Mouse (Mus musculus) spleen, postnatal 10 days (tissue): ENCODE data around the gene Bnip2.
"Not testable (repeated sequence)": the region's sequence is repeated elsewhere in the genome, so short reads cannot be mapped to it uniquely, and the experiment has no call there.

Experiments
- DNase-seq, 2 experiments: peaks; one replicate each; pipeline ENCODE4 v3.0.0; 2021 to 2022; ENCODE audit warnings: low spot score in 2 of 2

Bnip2 gene

GRCm38 (mm10) chr9:70010781-70011473 lies 21.7 kb downstream of the Bnip2 start:
- DNase-seq, result no peak

DNA sequence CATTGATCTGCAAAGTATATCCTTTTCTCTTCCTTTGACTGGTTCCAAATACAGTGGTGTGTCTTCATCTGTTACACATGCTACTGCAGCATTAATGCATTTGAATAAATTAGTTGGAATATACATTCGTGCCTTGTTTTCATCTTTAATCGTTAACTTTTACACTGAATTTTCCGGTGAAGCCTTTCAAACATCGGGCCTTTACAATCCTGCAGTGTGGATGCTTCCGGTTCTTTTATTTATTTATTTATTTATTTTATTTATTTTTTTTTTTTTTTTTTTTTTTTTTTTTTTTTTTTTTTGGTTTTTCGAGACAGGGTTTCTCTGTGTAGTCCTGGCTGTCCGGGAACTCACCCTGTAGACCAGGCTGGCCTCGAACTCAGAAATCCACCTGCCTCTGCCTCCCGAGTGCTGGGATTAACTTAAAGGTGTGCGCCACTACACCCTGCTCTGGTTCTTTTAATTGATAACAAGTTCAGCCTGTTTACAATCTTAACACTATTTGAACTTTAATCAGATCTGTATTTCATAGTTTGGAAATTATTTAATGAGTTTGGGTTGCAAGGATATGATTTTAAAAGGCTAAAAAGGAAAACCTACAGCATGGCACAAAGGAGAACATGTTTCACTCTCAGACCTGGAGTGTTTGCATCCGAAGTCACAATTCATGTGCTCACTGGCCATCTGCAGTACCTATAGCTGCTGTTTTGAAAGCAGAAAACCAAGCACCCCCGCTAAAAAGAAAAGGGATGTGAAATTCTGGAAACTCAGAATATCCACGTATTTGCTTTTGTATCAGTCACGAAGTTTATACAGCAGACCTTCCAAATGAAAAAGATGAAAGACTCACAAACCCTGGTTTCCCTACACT lies 22.5 kb downstream of the Bnip2 start:
- no peak for DNase-seq

GRCm38 (mm10) chr9:70012408-70012901 lies 23.2 kb downstream of the Bnip2 start, which contains the start of gene Gtf2a2:
Gtf2a2 (plus strand) TSS chr9:70012550.
- peak; percentile 93 to 96 for DNase-seq

DNA sequence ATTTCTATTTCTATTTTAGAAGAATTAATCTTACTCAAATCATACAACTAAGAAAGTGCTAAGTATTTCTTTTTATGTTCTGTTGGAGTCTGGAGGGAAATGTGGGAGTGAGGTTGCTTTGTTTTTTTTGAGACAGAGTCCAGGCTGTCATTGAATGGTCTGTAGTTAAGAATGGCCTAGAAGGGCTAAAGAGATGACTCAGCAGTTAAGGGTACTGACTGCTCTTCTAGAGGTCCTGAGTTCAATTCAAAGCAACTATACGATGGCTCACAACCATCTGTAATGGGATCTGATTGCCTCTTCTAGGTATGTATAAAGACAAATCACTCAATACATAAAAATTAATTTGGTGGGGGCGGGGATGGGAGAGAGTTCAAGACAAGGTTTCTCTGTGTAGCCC lies 26.4 kb downstream of the Bnip2 start:
- DNase-seq, result no peak

DNA sequence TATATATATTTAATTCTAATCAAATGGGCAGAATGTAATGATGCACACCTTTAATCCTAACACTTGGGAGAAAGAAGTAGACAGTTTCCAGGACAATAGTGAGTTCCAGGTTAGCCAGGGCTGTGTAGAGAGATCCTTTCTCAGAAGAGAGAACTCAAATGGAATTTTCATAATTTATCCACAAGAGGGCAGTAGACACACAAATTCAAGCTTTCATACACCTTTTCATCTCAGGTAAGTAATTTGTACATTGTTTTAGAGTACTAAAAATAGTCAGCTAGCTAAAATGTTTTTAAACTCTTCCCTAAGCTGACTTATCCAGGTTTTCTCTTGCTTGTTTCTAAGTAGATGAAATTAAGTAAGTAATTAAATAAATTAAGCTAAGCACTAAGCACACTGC lies 29.6 kb downstream of the Bnip2 start:
- DNase-seq, result no peak

DNA sequence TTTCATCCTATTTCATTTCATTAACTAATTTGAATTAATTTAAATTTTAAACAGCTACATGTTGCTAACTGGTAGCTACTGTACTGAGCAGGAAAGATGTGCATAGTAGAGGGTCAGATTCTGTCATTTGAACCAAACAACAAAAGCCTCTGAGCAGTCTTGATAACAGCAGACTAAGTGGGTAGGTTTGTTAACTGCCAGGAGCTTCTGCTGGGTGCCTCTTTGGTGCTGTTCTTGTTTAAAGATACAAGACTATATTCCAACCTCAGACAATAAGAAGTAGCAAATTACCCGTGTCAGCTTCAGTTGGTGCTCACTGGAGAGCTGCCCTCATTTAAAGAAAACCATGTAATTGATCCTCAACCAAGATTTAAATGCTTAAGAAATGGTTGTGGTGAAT lies 32.3 kb downstream of the Bnip2 start:
- DNase-seq, result no peak

DNA sequence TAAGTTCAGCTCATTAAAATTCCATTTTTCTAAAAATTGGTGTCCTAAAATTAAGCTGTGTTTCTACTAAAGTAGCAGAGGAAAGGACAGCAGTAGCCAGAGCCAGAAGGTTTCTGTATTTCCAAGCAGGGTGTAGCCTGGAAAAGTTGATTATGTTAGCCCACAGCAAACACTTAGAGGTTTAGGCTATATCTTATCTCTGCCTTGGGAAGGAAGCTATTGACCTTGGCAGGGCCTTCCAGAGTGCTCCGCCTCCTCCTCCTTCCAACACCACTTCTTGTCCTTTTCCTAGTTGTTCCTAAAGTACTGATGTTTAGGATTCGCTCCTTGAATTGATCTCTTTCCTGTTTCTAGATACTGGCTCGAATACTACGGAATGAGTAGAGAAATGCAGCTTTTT lies 32.8 kb downstream of the Bnip2 start:
- DNase-seq, result no peak

DNA sequence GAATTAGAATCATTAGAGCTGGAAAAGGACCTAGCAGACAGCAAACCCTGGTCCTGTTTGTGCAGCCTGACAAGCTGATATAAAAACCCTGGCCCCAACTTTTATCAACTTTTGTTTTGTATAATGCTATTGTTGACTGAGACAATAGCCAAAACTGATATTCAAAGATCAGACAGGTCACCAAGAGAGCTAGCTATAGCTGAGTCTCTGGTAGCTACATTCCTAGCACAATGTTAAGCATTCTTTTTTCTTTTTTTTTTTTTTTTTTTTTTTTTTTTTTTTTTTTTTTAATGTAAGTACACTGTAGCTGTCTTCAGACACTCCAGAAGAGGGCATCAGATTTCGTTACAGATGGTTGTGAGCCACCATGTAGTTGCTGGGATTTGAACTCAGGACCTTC lies 34.3 kb downstream of the Bnip2 start:
- DNase-seq, result not testable (repeated sequence)

DNA sequence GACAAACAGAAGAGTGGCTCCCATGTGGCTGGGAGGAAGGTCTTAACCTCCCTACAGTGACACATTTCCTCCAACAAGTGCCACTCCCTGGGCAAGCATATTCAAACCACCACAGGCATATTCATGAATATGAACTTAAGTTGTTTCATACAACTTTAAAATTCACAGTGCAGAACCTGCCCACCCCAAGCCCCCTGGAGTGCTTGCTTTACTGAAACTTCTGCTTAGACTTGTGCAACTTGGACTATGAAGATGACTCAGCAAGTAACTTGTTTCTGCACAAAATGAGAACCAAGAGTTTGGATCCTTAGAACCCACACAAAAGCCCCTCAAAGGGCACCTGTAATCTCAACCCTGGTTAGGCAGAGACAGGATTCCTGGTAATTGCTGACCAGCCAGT lies 35.4 kb downstream of the Bnip2 start:
- DNase-seq, result no peak

- no peak for DNase-seq
Observed at GRCm38 (mm10) chr9:70025365-70026012, 36.2 kb downstream of the Bnip2 start.

DNA sequence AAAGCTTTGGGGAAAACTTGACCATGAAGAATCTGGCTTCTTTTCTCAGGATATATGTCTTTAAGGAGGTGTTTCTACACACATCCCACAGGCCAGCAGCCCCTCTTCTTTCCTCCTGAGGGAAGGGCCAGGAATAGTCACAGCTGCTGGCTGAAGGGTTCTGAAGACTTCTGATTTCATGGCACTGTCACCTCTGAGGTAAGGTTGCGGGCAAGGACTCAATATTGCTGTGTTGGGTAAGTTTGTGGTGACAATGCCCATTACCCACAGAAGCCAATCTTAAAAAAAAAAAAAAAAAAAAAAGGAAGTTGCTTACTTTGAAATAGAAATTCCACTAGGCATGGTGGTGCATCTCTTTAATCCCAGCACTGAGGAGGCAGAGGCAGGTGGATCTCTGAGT lies 42.9 kb downstream of the Bnip2 start:
- DNase-seq, result no peak

GRCm38 (mm10) chr9:70033056-70033455 lies 43.8 kb downstream of the Bnip2 start:
- DNase-seq, result no peak

DNA sequence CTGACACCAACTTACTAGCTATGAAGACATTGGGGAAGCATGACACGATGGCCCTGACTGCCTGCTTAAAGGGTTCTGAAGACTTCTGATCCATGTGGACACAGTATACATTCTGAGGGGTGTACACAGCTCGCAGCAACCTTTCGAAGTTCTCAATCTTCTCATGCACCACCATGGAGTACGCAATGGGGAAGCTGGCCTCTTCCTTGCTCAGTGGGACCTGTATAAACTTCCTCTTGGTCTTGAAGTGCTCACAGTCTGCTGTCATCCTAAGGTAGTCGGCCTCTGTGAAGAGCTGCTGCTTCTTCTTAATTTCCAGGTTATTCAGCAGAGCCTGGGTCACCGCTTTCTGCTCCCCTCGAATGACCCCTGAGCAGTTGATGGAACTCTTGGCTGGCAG lies 45.4 kb downstream of the Bnip2 start:
- DNase-seq, result no peak

- DNase-seq, result no peak
Observed at GRCm38 (mm10) chr9:70036646-70037045, 47.4 kb downstream of the Bnip2 start.

DNA sequence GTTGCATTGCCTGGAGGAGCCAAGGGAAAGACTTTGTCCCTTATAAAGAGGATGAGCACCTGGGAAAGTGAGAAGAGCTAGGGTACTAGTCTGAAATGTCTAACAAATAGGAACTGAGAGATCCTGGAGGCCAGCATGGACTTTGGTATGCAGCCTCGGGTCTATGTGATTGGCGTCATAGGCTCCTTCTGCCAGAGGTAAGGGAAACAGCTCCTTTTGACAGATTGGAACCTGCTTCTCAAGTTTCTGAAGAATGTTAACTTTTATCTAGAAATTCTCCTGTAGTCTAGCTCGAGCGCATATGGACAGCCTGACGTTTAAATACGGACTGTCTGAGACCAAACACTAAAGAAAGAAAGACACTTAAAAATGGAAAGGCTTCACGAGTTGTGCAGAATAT lies 48.7 kb downstream of the Bnip2 start, which contains the start of gene Gcnt3:
Gene Gcnt3, minus strand, starts transcription at position 101 of the 400 bp plus-strand sequence.
- DNase-seq, result no peak

- DNase-seq, result no peak
Observed at GRCm38 (mm10) chr9:70039597-70040385, 50.5 kb downstream of the Bnip2 start.

DNA sequence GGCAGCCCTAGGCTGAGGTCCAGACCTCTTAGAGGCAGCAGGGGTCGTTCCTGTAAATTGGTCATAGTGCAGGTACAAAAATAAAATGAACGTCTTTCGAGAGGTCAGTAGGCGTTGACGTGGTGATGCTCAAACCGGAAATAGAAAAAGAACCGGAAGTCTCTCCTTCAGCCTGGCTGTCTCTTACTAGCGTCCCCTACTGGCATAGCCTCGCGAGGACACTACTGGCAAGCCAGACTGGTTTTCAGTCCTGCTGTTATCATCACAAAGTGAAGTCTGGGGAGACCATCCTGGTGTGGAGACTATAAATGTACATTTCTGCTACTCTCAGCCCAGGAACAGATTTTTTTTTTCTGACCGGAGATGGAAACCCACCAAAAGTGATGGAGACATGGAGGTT lies 51.3 kb downstream of the Bnip2 start:
- DNase-seq, result no peak

DNA sequence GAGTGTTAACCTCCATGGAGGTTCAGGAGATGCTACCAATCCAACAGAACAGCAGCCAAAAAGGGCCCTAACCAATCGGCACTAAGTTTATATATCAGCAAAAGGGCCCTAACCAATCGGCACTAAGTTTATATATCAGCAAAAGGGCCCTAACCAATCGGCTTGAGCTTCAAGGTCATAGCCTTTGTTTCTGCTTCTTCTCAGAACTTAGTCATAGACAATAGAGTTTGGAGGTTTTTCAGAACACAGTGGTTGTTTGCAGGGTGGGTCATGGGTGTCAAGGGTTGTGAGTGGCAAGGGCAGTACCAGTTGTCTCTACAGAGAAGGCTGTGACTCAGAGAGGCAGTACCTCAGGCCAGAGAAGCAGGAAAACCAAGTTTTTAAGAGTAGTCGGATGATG lies 52.9 kb downstream of the Bnip2 start:
- DNase-seq, result no peak

DNA sequence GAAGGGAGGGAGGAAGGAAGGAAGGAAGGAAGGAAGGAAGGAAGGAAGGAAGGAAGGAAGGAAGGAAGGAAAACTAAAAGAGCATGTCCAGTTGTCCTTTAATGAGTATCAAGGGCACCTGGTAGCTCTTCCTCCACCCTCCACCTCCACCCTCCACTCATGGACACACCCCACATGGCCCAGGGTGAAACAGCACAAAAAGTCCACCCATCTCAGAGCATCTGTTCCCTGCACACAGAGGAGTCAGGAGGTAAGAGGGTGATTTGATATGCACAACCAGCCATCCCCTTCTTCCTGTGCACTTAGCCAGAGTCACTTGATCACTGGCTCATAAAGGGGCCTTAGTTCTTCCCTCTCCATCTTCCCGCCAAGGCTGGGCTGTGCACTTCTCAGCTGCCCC lies 53.7 kb downstream of the Bnip2 start:
- DNase-seq, result no peak

DNA sequence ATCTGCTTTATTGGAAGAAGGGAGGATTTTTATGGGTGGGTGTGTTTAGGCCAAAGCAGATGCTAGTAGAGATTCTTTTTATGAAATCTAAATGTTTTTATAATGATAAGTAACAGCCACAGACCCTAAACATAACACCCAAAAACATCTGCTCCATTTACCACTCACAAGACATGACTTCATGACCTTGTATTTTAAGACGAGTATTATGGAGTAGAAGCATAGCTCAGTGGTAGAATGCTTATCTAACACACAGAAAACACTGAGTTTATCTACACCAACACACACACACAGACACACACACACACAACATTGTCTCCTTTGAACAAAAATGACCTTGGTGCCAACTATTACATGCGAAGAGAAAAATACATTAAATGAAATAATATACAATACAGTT lies 55.6 kb downstream of the Bnip2 start:
- no peak for DNase-seq

DNA sequence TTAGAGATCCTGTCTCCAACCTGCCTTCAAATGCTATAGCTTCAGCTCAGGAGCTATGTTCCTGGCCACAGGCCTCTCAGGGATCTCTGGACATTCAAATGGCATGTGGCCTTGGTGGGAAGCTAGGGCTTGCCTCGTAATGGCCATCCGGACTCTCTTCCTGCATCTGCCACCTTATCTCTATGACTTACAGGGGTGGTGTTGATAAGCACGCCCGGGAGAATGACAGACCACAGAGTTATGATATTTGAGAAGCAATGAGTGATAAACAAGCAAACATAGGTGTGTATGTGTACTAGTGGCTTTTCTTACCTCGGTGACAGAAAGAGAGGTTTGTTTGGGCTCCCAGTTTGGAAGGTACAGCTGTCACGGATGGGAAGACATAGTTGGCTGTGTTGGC lies 57.0 kb downstream of the Bnip2 start:
- DNase-seq, result no peak

DNA sequence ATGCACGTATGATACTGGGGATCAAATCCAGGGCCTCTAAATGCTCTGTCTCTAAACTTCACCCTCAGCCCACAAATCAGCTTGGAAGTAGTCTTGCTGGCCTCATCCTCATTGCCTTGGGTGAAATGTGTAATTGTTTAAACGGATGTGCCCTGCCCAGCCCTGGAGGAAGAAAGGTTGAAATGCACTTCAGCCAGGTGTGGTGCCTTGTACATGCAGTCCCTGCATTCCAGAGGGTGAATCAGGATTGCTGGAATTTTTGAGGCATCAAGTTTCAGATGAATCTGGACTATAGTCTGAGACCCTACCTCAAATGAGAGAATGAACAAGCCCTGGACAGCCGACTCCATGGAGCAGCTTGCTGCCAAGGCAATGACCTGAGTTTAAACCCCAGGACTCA lies 58.6 kb downstream of the Bnip2 start:
- no peak for DNase-seq
